Mouse (Mus musculus): ENCODE data around the gene 4933403O08Rik.

Gene 4933403O08Rik

GRCm38 (mm10) chrX:112238749-112239148, at the start of gene 4933403O08Rik:
Gene 4933403O08Rik (plus strand): TSS chrX:112239049.
- no peak for DNase-seq

GRCm38 (mm10) chrX:112242916-112243315, 4.1 kb downstream of the 4933403O08Rik start:
- DNase-seq, result no peak

GRCm38 (mm10) chrX:112255513-112255912, 16.7 kb downstream of the 4933403O08Rik start:
- DNase-seq, result no peak

GRCm38 (mm10) chrX:112273550-112273949, 34.7 kb downstream of the 4933403O08Rik start:
- no peak for DNase-seq

All from thymus, postnatal 25 days (tissue).